Mouse (Mus musculus) intestine, postnatal 0 days (tissue): ENCODE measurements at regions not wholly inside any gene's neighbourhood (a gene's known extent, or its start where the extent isn't known, plus 50 kb on each side); places are given as distances from the start of the nearest gene placed in this dataset.

ENCODE experiments used
- ATAC-seq: fragments of 200-750 bp; cut with Nextera tagmentation; 2 replicates; pipeline ENCODE4 v1.8.0; 2017; ENCODE audit warnings: mild to moderate bottlenecking, moderate TSS enrichment, moderate library complexity
- H3K27ac ChIP-seq: fragments of 300-500 bp; sonication (generic); 2 replicates; pipeline ENCODE4 v1.5.1; 2014; ENCODE audit warnings: mild to moderate bottlenecking, low read depth, low read length, moderate library complexity
- H3K27me3 ChIP-seq: fragments of 300-500 bp; sonication (generic); replicated peaks from 2 replicates; pipeline ENCODE4 v1.6.1; 2014; ENCODE audit warnings: low read length, mixed read lengths; ENCODE audit not compliant: control insufficient read depth, insufficient read depth
- H3K36me3 ChIP-seq: fragments of 300-500 bp; sonication (generic); 2 replicates; pipeline ENCODE4 v1.6.1; 2014; ENCODE audit warnings: mild to moderate bottlenecking, moderate library complexity; ENCODE audit not compliant: control insufficient read depth, insufficient read depth
- H3K4me1 ChIP-seq: fragments of 300-500 bp; sonication (generic); replicated peaks from 2 replicates; pipeline ENCODE4 v1.6.1; 2014; ENCODE audit warnings: antibody characterized with exemption, low read length, mixed read lengths; ENCODE audit not compliant: control insufficient read depth, insufficient read depth
- H3K4me2 ChIP-seq: fragments of 300-500 bp; sonication (generic); replicated peaks from 2 replicates; pipeline ENCODE4 v1.6.1; 2014; ENCODE audit warnings: low read depth, mild to moderate bottlenecking, moderate library complexity
- H3K4me3 ChIP-seq: fragments of 300-500 bp; sonication (generic); 2 replicates; pipeline ENCODE4 v1.5.1; 2014; ENCODE audit warnings: low read depth, low read length
- H3K9ac ChIP-seq: fragments of 300-500 bp; sonication (generic); 2 replicates; pipeline ENCODE4 v1.6.1; 2014; ENCODE audit warnings: mild to moderate bottlenecking, low read depth, low read length
- H3K9me3 ChIP-seq: fragments of 300-500 bp; sonication (generic); 2 replicates; pipeline ENCODE4 v1.6.1; 2016; ENCODE audit warnings: mixed run types; ENCODE audit not compliant: control insufficient read depth
- CTCF ChIP-seq: sonication (generic); IDR thresholded peaks from 2 replicates; pipeline ENCODE4 v1.5.1; 2016; ENCODE audit warnings: low read depth, mild to moderate bottlenecking, control low read depth, antibody characterized with exemption, moderate library complexity
- WGBS: fragments of 180-500 bp; shearing (Covaris S2); extraction: QIAGEN DNeasy Blood & Tissue Kit; methylation state at CpG from one replicate; pipeline ENCODE4 v1.1.7; 2014; 5-methylcytosine and 5-hydroxymethylcytosine counted together

- no peak overlapping the region for H3K27ac ChIP-seq
- no peak overlapping the region for H3K4me3 ChIP-seq
- no peak overlapping the region for H3K4me2 ChIP-seq
- no peak overlapping the region for H3K9ac ChIP-seq
- 68% methylated on average over 3 of the region's 3 CpGs for WGBS
- no peaks in the 10 kb centered on the region for H3K27me3 ChIP-seq
- H3K9me3 ChIP-seq, result no peaks in the 10 kb centered on the region
- H3K4me1 ChIP-seq, result no peaks in the 10 kb centered on the region
- no peak for ATAC-seq
- no peak for TF ChIP-seq CTCF
- no peaks in the 10 kb centered on the region for H3K36me3 ChIP-seq
Observed at GRCm38 (mm10) chr5:119992130-119992529, 124.1 kb upstream of the Rbm19 start.

DNA sequence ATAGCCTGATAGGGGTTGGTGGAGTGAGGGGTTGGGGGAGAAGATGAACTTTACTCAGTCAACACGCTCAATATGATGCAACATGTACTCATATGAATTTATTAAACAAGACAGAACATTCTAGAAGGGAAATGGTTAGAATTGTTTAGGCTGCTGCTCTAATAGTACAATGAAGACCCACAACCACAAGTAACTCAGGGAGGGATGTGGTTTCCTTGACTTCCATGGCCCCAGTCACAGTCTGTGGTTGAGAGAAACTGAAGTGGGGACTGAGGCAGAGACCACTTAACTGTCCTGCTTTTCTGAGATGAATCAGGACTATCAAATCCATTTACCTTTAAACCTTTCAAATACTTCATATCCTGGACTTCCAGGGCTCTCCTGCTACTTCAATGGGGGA is 120.5 kb upstream of the Rbm19 start:
- H3K4me2 ChIP-seq, result no peak overlapping the region
- H3K27me3 ChIP-seq, result no peaks in the 10 kb centered on the region
- H3K4me3 ChIP-seq, result no peak overlapping the region
- no peak for ATAC-seq
- H3K4me1 ChIP-seq, result no peaks in the 10 kb centered on the region
- no peak for TF ChIP-seq CTCF
- no peak overlapping the region for H3K9ac ChIP-seq
- H3K9me3 ChIP-seq, result no peaks in the 10 kb centered on the region
- H3K27ac ChIP-seq, result no peak overlapping the region
- WGBS, result 95% methylated on average over 1 of the region's 1 CpGs
- no peaks in the 10 kb centered on the region for H3K36me3 ChIP-seq

GRCm38 (mm10) chr5:120005696-120006469 is 110.4 kb upstream of the Rbm19 start:
- no peak for ATAC-seq
- WGBS, result 82% methylated on average over 6 of the region's 6 CpGs
- no peak overlapping the region for H3K4me2 ChIP-seq

GRCm38 (mm10) chr5:120007738-120008137 is 108.5 kb upstream of the Rbm19 start:
- 67% methylated on average over 6 of the region's 6 CpGs for WGBS

More at GRCm38 (mm10) chr5:120005696-120006469, 110.4 kb upstream of the Rbm19 start:
- Histone ChIP-seq H3K4me3 (no peak overlapping the region), H3K9me3 (no peaks in the 10 kb centered on the region), H3K4me1 (no peaks in the 10 kb centered on the region), H3K36me3 (no peaks in the 10 kb centered on the region), H3K9ac (no peak overlapping the region), H3K27ac (no peak overlapping the region), H3K27me3 (no peaks in the 10 kb centered on the region)
- TF ChIP-seq CTCF, result no peak

DNA sequence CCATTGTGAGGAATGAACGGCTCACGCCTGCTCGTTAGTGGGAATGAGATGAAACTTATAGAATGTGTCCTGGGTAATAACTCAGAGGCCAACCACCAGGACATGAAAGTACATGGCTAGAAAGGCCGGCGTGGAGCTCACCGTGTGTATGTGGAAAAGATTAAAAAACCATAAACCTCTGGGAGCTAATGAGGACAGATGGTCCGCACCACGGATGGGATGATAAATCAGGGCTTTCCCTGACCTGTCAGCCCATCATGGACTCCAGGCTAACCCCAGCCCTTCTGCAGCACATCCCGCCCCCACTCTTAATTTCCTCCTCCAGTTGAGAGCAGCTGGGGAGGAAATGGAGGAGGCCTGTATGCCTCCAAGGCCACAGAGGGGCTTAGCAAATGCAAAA is 108.0 kb upstream of the Rbm19 start:
- H3K27me3 ChIP-seq, result no peaks in the 10 kb centered on the region
- no peaks in the 10 kb centered on the region for H3K36me3 ChIP-seq
- no peak overlapping the region for H3K4me3 ChIP-seq
- H3K27ac ChIP-seq, result no peak overlapping the region
- H3K9me3 ChIP-seq, result no peaks in the 10 kb centered on the region
- H3K4me2 ChIP-seq, result no peak overlapping the region
- WGBS, result 80% methylated on average over 9 of the region's 9 CpGs
- ATAC-seq, result no peak
- no peak overlapping the region for H3K9ac ChIP-seq
- no peaks in the 10 kb centered on the region for H3K4me1 ChIP-seq
- no peak for TF ChIP-seq CTCF

More at GRCm38 (mm10) chr5:120007738-120008137, 108.5 kb upstream of the Rbm19 start:
- no peaks in the 10 kb centered on the region for H3K9me3 ChIP-seq
- no peaks in the 10 kb centered on the region for H3K36me3 ChIP-seq
- no peak for ATAC-seq
- H3K4me3 ChIP-seq, result no peak overlapping the region
- no peaks in the 10 kb centered on the region for H3K4me1 ChIP-seq
- no peak overlapping the region for H3K4me2 ChIP-seq
- TF ChIP-seq CTCF, result no peak
- no peaks in the 10 kb centered on the region for H3K27me3 ChIP-seq
- no peak overlapping the region for H3K27ac ChIP-seq
- H3K9ac ChIP-seq, result no peak overlapping the region

DNA sequence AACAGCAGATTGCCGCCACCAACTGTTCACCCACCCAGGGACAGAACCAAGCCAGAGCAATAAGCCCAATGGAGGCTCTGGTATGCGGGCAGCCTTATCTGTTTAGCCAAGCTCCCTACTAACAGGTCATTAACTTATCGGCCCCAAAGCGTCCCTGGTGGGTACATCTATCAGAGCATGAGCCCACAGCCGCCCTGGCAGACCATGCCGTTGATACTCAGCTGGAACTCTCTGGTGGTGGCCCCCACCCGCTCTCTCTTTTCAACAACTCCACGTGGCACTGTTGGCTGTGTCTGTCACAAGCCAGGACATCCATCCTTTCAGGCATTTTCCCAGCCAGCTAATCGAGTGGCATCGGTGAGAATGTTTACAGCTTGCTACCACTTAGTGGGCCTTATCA is 100.8 kb upstream of the Rbm19 start:
- no peaks in the 10 kb centered on the region for H3K36me3 ChIP-seq
- H3K27ac ChIP-seq, result no peak overlapping the region
- no peak overlapping the region for H3K4me2 ChIP-seq
- no peak for ATAC-seq
- no peak overlapping the region for H3K4me3 ChIP-seq
- H3K4me1 ChIP-seq, result no peaks in the 10 kb centered on the region
- WGBS, result 21% methylated on average over 10 of the region's 10 CpGs
- H3K27me3 ChIP-seq, result no peaks in the 10 kb centered on the region
- TF ChIP-seq CTCF, result no peak
- H3K9ac ChIP-seq, result no peak overlapping the region
- no peaks in the 10 kb centered on the region for H3K9me3 ChIP-seq
